Mouse (Mus musculus): Measurements from ENCODE around the gene Cops3.

- TF ChIP-seq CTCF (IDR thresholded peaks at IDR 0.05) (no peak), EP300 (IDR thresholded peaks at IDR 0.05) (no peak)
Observed at GRCm38 (mm10) chr11:59777259-59777658, 62.4 kb downstream of the Cops3 start.

All from lung, postnatal 0 days (tissue).